Comparison of ENCODE assay signal across 23 mouse cellular contexts in genomic region chr1:153969401-153969800, GRCm38 (mm10).
"Had no signal": no experiment of that assay in that cellular context is flagged by ENCODE, and none has a peak within 500 bp of the region (broad histone marks: within the 10 kb centered on the region; RNA-seq: fewer than 3 reads in every experiment).

No protein-coding gene starts in this region.

- H3K4me3 ChIP-seq: gastrocnemius, adult 2 months; heart, embryonic 10.5 days; heart, embryonic 12.5 days; hindbrain, embryonic 10.5 days; hindbrain, embryonic 12.5 days; limb, embryonic 13.5 days; limb, embryonic 15.5 days; liver, embryonic 12.5 days had no signal

- H3K27me3 ChIP-seq: heart, embryonic 12.5 days; hindbrain, embryonic 12.5 days; limb, embryonic 13.5 days; limb, embryonic 15.5 days; liver, embryonic 12.5 days had no signal

- DNase-seq: gastrocnemius, adult 2 months; gastrocnemius, postnatal 10 days; gastrocnemius, postnatal 25 days; heart, adult 18-20 months; heart, postnatal 4 days; kidney, adult 18-20 months; kidney, adult 8-10 months; kidney, postnatal 10 days; kidney, postnatal 36 days; layer of hippocampus, adult 9-11 months; layer of hippocampus, postnatal 36 days; left cerebral cortex, postnatal 4 days had no signal

- H3K9ac ChIP-seq: heart, embryonic 12.5 days; hindbrain, embryonic 12.5 days; hindbrain, embryonic 14.5 days; limb, embryonic 13.5 days; limb, embryonic 15.5 days; liver, embryonic 12.5 days; liver, embryonic 14.5 days had no signal

- ATAC-seq: hindbrain, embryonic 16.5 days; inflammation-experienced regulatory T-cells, adult 6 months; liver, embryonic 12.5 days had no signal

- H3K4me1 ChIP-seq: heart, embryonic 10.5 days; heart, embryonic 12.5 days; hindbrain, embryonic 10.5 days; hindbrain, embryonic 12.5 days; limb, embryonic 13.5 days; limb, embryonic 15.5 days; liver, embryonic 12.5 days had no signal

- H3K36me3 ChIP-seq: heart, embryonic 10.5 days; heart, embryonic 12.5 days; hindbrain, embryonic 10.5 days; hindbrain, embryonic 12.5 days; limb, embryonic 13.5 days; limb, embryonic 15.5 days; liver, embryonic 12.5 days had no signal

- H3K9me3 ChIP-seq: heart, embryonic 10.5 days; heart, embryonic 12.5 days; hindbrain, embryonic 10.5 days; hindbrain, embryonic 12.5 days; limb, embryonic 13.5 days; limb, embryonic 15.5 days; liver, embryonic 12.5 days had no signal

- H3K27ac ChIP-seq: gastrocnemius, adult 2 months; heart, embryonic 10.5 days; hindbrain, embryonic 10.5 days; hindbrain, embryonic 12.5 days; hindbrain, embryonic 14.5 days; limb, embryonic 13.5 days; limb, embryonic 15.5 days; liver, embryonic 12.5 days; liver, embryonic 14.5 days had no signal

- H3K4me2 ChIP-seq: heart, embryonic 12.5 days; hindbrain, embryonic 12.5 days; hindbrain, embryonic 14.5 days; limb, embryonic 13.5 days; limb, embryonic 15.5 days; liver, embryonic 12.5 days had no signal
